Mouse (Mus musculus) layer of hippocampus, postnatal 25 days (tissue): ENCODE results near the gene Krtap13-1. TPM values are rescaled to one million over a fixed set of nuclear protein-coding genes. Genes with fewer than 3 reads are reported as not detected.

Experiments
- total RNA-seq, 2 experiments: library from RNA; stranded (reverse); gene quantifications; 2 replicates each; pipeline ENCODE4 v1.2.3; 2021

Gene Krtap13-1
- total RNA-seq, 2 experiments from 2014 or later = not detected

Other genes with a start within 250 kb of the Krtap13-1 start
- not detected for gene Cldn17, start 221.9 kb upstream of the Krtap13-1 start, total RNA-seq
- not detected for gene Cldn8, start 165.7 kb upstream of the Krtap13-1 start, total RNA-seq
- not detected for gene Krtap24-1, start 116.6 kb upstream of the Krtap13-1 start, total RNA-seq
- gene 2310079G19Rik, start 101.2 kb upstream of the Krtap13-1 start, total RNA-seq = not detected
- not detected for gene Krtap26-1, start 81.1 kb upstream of the Krtap13-1 start, total RNA-seq
- not detected for gene Krtap27-1, start 57.2 kb upstream of the Krtap13-1 start, total RNA-seq
- gene 2310061N02Rik, start 20.9 kb upstream of the Krtap13-1 start, total RNA-seq = not detected
- gene Krtap13, start 22.8 kb downstream of the Krtap13-1 start, total RNA-seq = not detected
- gene 2310034C09Rik, start 30.0 kb downstream of the Krtap13-1 start, total RNA-seq = not detected
- gene 2310057N15Rik, start 45.3 kb downstream of the Krtap13-1 start, total RNA-seq = not detected
- gene Gm5965, start 49.0 kb downstream of the Krtap13-1 start, total RNA-seq = not detected
- gene Gm20741, start 83.4 kb downstream of the Krtap13-1 start, total RNA-seq = not detected
- not detected for gene Krtap15, start 91.4 kb downstream of the Krtap13-1 start, total RNA-seq
- not detected for gene Krtap14, start 97.3 kb downstream of the Krtap13-1 start, total RNA-seq
- not detected for gene Krtap19-1, start 140.5 kb downstream of the Krtap13-1 start, total RNA-seq
- not detected for gene Krtap19-2, start 145.4 kb downstream of the Krtap13-1 start, total RNA-seq
- not detected for gene Krtap19-3, start 149.2 kb downstream of the Krtap13-1 start, total RNA-seq
- gene Krtap19-4, start 156.2 kb downstream of the Krtap13-1 start, total RNA-seq = not detected
- not detected for gene Krtap19-5, start 167.6 kb downstream of the Krtap13-1 start, total RNA-seq
- not detected for gene Krtap19-9b, start 203.4 kb downstream of the Krtap13-1 start, total RNA-seq
- not detected for gene Krtap16-3, start 234.0 kb downstream of the Krtap13-1 start, total RNA-seq